26 mouse cellular contexts compared by ENCODE assay signal in the genomic region with DNA sequence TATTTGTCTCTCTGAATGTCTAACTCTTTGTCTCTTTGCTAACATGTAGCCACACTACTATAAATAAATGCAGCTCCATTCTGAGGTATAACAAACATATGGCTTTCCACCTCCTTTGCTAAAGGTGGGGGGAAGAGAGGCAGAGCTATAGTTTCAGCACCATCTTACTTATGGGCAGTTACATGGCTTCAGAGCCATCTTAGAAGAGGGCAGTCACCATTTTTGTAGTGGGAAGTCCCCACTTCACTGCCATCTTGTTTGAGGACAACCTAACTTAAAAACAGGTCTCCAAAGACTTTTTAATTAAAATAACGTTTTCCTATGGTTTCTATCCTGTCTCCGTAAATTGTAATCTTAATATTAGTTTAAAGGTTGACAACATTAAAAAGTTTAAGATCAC. TPM values are rescaled to one million over a fixed set of nuclear protein-coding genes. Genes with fewer than 3 reads are reported as not detected.
"Had no signal": no experiment of that assay in that cellular context is flagged by ENCODE, and none has a peak within 500 bp of the region (broad histone marks: within the 10 kb centered on the region; RNA-seq: fewer than 3 reads in every experiment).

No protein-coding gene starts in this region.

- H3K27ac ChIP-seq: heart, embryonic 10.5 days; hindbrain, embryonic 10.5 days; hindbrain, embryonic 12.5 days; hindbrain, embryonic 14.5 days; intestine, embryonic 15.5 days; layer of hippocampus, adult 2 months; limb, embryonic 13.5 days; limb, embryonic 15.5 days; liver, embryonic 12.5 days; liver, embryonic 14.5 days had no signal

- H3K4me3 ChIP-seq: heart, embryonic 10.5 days; heart, embryonic 12.5 days; hindbrain, embryonic 10.5 days; hindbrain, embryonic 12.5 days; intestine, embryonic 15.5 days; layer of hippocampus, adult 2 months; limb, embryonic 13.5 days; limb, embryonic 15.5 days; liver, embryonic 12.5 days had no signal

- H3K27me3 ChIP-seq: heart, embryonic 12.5 days; hindbrain, embryonic 12.5 days; intestine, embryonic 15.5 days; limb, embryonic 13.5 days; limb, embryonic 15.5 days; liver, embryonic 12.5 days had no signal

- H3K9me3 ChIP-seq: heart, embryonic 10.5 days; heart, embryonic 12.5 days; hindbrain, embryonic 10.5 days; hindbrain, embryonic 12.5 days; intestine, embryonic 15.5 days; limb, embryonic 15.5 days; liver, embryonic 12.5 days had no signal

- DNase-seq: gastrocnemius, postnatal 10 days; gastrocnemius, postnatal 25 days; heart, adult 18-20 months; heart, postnatal 10 days; heart, postnatal 4 days; kidney, adult 18-20 months; kidney, adult 8-10 months; kidney, postnatal 10 days; kidney, postnatal 25 days; kidney, postnatal 4 days; layer of hippocampus, postnatal 36 days; left cerebral cortex, postnatal 4 days had no signal

- H3K4me1 ChIP-seq: heart, embryonic 10.5 days; heart, embryonic 12.5 days; hindbrain, embryonic 10.5 days; hindbrain, embryonic 12.5 days; intestine, embryonic 15.5 days; limb, embryonic 13.5 days; limb, embryonic 15.5 days; liver, embryonic 12.5 days had no signal

- H3K36me3 ChIP-seq: intestine, embryonic 15.5 days; limb, embryonic 15.5 days had no signal

- H3K9ac ChIP-seq: heart, embryonic 12.5 days; hindbrain, embryonic 12.5 days; hindbrain, embryonic 14.5 days; intestine, embryonic 15.5 days; limb, embryonic 13.5 days; limb, embryonic 15.5 days; liver, embryonic 12.5 days; liver, embryonic 14.5 days had no signal

RNA-seq across cellular contexts. Expression of a gene that starts 47.1 kb away (rescaled TPM):
- total RNA-seq: gastrocnemius, adult 18-20 months; left cerebral cortex, adult 18-20 months had no signal
- polyA plus RNA-seq: liver, adult 2 months had no signal
